Mouse (Mus musculus) WW6 (cell line): ENCODE data around the gene Ogdhl.

Experiments used
- DNase-seq: peaks from one replicate; pipeline ENCODE4 v3.0.0-alpha.2; 2013; ENCODE audit warnings: low read depth, low spot score

Gene Ogdhl

DNA sequence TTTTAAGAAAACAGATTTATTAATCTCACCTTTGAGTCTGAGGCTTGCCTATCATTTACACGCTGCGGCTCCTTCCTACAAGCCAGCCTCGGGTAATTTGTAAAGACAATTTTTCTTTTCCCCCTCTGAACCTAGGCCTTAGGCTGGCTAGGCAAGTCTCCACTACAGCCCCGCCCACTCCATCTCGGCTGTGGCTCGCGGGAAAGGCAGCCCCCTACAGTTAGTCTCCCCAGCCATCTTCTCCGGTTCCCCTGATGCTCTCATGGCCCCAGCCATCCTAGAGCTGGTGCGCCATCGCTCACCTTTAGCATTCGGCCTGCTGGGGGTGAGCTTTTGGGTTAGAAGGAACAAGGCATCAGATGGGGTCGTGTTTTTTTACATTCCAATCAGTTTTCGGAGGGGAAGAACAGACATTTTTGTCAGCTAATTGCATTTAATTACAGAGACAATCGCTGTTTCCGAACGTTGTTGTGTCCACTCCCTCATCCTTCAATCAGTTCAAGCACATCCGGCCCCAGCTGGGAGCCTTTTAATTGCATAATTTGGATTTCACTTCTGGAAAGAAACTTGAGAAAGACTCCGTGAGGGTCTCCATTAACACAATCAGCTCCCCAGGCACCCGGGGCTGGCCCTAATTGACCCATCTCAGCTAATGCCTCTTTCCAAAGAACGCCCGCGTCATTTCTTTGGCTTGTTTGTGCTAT, 57.7 kb downstream of the Ogdhl start:
- no peak for DNase-seq

DNA sequence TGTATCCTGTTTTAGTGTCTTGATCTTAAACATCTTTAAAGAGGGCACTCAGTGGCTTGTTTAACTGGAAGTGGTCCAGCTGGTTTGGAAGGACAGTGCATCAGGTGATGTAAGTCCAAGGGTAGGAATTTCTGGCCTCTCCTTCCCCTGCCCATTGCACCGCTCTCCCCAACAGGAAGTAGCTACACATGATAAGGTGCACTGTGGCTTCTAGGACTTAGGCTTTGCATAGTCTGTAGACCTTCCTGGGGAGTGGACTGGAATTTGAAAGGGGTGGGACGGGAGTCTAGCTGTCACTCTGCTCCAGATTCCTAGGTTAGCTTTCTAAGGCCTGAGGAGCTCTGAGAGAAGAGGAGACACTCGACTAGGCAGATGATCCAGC, 58.3 kb downstream of the Ogdhl start:
- DNase-seq, result no peak

GRCm38 (mm10) chr14:32381066-32381465, 59.2 kb downstream of the Ogdhl start:
- DNase-seq, result no peak

DNA sequence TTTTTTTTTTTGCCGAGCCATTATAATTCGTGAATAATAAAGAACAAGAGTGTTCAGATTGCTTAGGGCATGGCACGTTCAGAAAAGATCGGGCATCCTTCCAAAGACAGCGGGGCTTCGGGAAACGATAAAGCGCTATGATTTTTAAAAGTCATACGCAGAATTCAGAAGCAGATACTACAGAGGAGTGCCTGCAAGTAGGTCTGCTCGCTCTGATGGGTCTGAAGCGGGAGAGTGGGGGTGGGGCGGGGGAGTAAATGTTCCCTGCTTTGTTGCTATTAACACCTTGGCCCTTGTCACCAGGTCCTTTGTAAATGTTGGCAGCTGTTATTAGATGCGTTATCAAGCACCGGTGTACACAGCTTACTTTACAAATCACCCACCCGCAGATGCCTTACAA, 59.8 kb downstream of the Ogdhl start:
- DNase-seq, result no peak

GRCm38 (mm10) chr14:32388196-32388595, 66.4 kb downstream of the Ogdhl start, which contains the start of gene 1700024G13Rik:
TSS of gene 1700024G13Rik (minus strand) at chr14:32388391.
- peak; percentile 61 for DNase-seq
